Mouse (Mus musculus) left cerebral cortex, postnatal 14 days (tissue): ENCODE results near the gene Ap1m1. TPM values are rescaled to one million over a fixed set of nuclear protein-coding genes. Genes with fewer than 3 reads are reported as not detected.

Source experiments
- DNase-seq, 2 experiments: peaks; one replicate each; pipeline ENCODE4 v3.0.0; 2021 to 2022; ENCODE audit warnings: low spot score in 2 of 2, mixed read lengths in 1 of 2
- intact Hi-C: fragments of 180-260 bp; cut with DNase I; formaldehyde crosslinking; loops from one replicate; pipeline ENCODE4 v1.15.1; 2025
- total RNA-seq, 2 experiments: library from RNA; stranded (reverse); gene quantifications; 2 replicates each; pipeline ENCODE4 v1.2.3; 2021

The Ap1m1 gene
- total RNA-seq, 2 experiments from 2014 or later = 100 to 104 TPM

DNA sequence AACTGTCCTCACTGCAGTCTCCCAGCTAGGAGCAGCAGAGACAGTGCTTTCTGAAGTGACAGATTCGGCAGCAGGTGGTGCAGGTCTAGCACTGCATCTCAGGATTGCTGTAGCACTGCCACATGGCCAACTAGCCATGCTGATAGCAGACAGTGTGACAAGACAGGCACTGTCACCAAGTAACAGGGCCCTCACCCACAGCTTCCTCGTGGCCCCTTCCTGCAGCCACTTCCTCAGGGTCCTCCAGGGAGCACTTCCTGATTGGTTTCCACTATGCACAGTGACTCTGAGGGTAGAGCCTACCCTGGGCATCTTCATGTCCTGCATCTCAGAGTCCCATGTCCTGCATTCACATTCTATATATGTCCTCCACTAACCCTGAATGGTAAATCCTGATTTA is 4.8 kb downstream of the Ap1m1 start:
- intact Hi-C loops = loop anchor here (10.0 kb wide), 1 partner anchor 70 kb away; no protein-coding TSS in a partner anchor
- DNase-seq = no peak

DNA sequence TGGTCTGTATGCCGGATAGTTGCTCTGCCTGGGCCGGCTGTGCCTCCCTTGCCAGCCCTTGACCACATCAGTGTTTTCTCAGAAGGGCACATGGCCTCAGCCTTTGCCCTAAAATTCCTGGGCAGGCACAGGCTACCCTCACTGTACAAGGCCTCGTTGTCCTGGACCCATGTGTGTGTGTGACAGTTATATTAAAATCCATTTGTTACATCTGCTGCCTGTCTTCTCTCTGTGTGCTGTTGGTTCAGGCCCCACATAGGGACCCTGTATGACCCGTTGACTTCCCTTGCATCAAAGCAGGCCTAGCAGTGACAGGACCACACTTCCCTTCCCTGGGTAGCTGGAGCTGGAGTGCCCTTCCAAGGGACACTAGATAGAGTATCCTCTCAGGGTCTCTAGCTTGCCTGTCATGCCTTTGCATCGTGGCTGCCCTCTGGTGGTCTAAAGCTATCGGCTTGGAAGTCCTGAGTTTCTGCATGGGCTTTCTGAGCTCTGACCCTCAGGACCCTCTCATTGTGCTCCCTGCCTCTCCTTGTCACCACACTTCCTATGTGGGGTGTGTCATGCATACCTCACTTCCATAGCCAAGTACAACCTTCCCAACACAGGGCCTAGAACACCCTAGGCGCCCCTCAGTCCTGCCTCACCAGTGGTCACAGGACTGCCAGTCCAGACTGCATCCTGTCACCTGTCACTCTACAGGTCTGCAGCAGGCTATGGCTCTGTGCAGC is 17.5 kb downstream of the Ap1m1 start:
- peak; percentile 57 to 62 for DNase-seq
- intact Hi-C loops = no loop called here

DNA sequence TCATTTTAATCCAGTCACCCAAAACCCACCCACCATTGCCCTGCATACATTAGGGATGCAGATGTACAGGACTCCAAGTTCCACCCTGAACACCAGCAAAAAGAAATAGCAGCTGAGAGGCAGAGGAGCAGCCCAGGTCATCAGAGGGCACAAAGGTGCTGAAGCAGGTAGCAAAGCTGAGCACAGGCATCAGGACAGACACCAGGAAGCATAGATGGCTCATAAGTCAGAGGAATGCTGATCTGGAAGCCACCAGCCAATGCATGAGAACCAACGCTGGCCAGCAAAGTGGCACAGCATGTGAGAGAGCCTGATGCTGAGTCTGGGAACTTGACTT is 18.1 kb downstream of the Ap1m1 start:
- intact Hi-C loops = no loop called here
- no peak for DNase-seq

DNA sequence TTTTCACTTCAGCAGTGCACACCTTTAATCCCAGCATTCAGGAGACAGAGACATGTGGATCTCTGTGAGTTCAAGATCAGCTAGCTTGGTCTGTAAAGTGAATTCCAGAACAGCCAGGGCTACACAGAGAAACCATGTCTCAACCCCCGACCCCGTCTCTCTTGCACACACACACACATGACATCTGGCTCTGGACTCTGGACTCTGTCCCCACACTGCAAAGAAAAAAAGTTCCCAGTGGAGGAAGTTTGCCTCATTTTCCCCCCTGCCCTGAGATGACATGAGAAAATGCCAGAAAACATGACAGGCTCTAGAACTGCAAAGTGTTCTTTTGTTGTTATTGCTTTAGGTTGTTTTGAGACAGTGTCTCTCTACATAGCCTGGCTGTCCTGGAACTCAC is 20.0 kb downstream of the Ap1m1 start:
- intact Hi-C loops = loop anchor here (2.0 kb wide), 1 partner anchor 105 kb away; no protein-coding TSS in a partner anchor
- DNase-seq = no peak

DNA sequence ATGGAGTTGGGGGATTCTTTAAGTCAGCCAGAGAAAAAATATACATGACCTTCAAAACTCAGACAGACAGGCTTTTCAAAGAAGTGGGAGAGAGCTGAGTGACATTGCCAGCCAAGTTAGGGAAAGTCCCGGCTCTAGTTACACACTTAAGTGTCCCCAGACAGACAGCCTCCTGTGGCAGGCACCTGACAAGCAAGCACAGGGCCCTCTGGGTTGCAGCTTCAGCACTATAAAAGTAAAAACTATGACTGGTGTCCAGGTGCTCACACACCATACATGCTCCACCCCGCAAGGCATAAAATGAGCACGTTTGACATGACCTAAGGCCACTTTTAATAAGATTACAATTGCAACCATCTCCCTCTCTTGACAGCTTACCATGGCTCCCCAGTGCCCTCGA is 20.8 kb downstream of the Ap1m1 start:
- DNase-seq = no peak
- intact Hi-C loops = loop anchor here (2.0 kb wide), 1 partner anchor 104 kb away; no protein-coding TSS in a partner anchor

DNA sequence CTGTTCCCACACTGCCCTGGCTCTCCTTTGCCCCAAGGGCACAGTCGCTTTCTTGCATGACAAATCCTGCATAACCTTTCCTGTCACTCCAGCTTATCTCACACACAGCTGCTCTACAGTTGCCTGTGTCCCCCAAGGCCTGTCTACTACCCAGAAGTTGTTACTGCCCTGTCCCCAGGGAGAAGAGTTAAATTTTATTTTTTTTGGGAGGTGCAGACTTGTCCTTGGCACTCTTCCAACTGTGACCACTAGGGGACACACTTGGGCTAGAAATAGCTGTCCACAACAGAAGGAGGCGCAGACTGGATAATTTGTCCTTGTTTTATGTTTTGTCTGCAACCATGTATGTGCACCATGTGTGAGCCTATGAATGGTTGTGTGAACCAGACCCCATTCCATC is 21.2 kb downstream of the Ap1m1 start:
- DNase-seq = peak; percentile 65 to 73
- intact Hi-C loops = loop anchor here (2.0 kb wide), 1 partner anchor 104 kb away; no protein-coding TSS in a partner anchor

DNA sequence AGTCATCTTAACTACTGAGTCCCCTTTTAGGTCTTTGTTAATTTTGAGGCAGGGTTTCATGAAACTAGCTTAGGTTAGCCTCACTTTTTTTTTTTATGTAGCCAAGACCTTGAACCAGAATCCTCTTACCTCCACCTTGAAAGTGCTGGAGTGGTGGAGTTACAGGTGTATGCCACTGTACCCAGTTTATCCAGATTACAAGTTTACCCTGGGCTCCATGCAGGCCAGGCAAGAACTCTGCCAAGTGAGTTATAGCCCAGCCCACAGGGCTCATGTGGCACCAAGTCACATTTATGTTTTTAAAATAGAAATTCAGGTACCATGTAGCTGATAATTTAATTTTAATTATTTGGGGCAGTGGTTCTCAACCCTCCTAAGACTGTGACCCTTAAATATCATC is 21.6 kb downstream of the Ap1m1 start:
- intact Hi-C loops = loop anchor here (2.0 kb wide), 1 partner anchor 103 kb away; no protein-coding TSS in a partner anchor
- DNase-seq = no peak

DNA sequence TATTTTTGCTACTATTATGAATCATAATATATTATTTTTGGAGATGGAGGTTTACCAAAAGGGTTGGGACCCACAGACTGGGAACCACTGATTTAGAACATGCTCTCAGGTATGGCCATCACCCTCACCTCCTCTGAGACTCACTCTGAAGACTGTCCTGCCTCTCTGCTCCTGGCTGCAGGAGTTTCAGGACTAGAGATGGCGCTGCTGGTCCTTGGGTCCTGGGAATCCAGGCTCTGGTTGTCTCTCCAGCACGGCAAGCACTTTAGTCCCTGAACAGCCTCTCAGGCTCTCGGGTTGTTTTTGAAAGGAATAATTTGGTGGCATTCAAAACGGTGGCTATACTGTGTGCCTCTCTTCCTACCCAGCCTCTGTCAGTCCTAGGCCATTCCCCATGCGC is 22.1 kb downstream of the Ap1m1 start:
- DNase-seq = no peak
- intact Hi-C loops = loop anchor here (2.0 kb wide), 1 partner anchor 103 kb away; no protein-coding TSS in a partner anchor

DNA sequence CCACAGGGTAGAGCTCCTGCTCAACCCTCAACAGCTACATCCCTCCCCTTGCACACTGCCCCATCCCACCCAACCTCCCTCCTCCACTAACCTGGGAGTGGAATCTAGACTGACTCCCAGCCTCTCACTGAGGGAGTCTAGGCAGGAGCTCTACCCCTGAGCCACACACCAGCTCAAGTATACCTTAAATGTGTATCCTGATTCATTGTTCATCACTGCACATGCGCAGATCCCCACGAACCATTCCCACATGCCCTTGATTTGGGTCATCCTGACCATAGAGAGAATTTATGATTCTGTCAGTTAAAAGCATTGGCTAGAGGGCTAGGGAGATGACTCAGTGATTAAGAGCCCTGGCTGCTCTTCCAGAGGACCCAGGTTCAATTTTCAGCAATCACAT is 22.9 kb downstream of the Ap1m1 start:
- no peak for DNase-seq
- intact Hi-C loops = no loop called here

DNA sequence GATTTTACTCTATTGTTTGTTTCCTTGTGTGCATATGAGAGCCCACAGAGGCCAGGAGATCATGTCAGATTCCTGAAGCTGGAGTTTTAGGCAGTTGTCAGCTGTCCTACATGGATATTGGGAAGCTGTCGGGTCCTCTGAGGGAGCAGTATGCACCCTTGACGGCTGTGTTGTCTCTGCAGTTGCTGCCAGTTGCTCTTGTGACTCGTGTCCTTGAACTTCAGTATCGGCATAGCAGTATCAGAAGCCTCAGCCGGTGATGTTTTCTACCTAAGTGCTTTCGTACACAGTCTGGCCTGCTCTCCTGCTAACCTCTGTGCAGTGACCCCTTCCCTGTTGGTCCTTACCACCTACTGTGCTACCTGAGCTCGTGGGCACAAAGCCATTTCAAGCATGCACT is 23.6 kb downstream of the Ap1m1 start:
- intact Hi-C loops = no loop called here
- DNase-seq = no peak

DNA sequence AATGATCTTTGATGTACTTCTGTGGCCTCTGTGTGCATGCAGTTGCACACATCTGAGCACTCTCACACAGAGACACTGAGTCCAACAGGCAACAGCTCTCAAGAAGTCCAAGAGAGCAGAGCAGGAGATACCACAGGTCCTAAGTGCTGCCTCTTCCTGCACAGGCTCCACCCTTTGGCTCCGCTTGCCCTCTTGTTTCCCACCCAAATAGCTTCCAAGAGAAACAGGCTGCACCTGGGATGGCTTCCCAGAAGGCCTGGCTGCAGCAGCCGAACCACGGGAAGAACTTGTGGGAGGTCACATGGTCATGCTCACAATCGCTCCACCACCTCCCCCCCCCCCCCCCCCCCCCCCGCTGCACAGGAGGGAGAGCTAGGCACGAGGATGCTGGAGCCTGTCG is 25.5 kb downstream of the Ap1m1 start:
- intact Hi-C loops = no loop called here
- no peak for DNase-seq

DNA sequence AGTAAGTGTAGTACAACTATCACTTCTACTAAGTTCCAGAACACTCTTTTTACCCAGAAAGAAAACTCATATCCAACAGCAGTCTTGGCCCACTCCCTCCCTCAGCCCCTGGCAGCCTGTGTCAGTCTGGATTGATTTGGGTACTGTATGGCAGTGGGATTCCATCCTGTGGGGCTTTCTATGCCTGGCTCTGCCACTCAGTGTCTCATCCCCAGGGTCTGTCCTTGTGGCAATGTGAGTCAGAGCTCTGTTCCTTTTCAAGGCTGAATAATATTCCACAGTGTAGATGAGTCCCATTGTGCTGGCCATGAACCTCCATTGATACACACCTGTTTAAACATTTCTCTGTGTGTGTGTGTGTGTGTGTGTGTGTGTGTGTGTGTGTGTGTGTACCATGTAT is 26.9 kb downstream of the Ap1m1 start:
- intact Hi-C loops = no loop called here

DNA sequence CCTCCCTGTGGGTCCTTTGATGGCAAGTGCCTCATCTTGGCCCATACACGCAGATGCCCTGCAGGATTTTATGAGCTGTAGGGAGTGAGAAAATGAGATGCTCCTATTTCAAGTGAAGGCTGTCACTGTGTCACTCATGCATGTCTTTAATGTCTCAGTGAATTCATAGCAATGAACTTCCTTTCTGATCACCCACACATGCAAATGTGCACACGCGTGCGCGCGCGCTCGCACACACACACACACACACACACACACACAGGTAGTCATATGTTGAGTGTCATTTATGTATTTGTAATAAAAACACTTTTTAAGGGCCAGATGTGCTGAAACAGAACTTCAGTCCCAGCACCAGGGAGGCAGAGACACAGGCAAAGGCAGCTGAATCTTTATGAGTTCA is 27.3 kb downstream of the Ap1m1 start:
- no peak for DNase-seq
- intact Hi-C loops = no loop called here

More for the DNA sequence above, 26.9 kb downstream of the Ap1m1 start:
- DNase-seq = no peak

DNA sequence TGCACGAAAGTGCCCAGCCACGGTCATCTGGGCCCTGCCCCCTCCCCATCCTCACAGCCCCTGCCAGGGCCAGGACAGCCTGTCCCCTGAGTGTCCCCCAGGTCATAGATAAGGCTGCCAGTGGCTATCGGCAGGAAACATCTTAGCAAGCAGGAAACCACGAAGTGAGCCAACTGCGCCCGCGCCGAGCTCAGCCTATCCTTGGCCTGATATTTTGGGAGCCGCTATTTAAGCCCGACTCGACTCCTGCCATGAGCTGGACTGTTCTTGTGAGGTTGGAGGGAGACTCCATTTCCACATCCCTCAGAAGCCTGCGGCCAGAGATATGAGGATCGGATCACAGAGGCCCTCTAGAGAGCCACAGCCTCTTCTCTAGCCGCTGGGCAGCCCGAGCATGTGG is 28.5 kb downstream of the Ap1m1 start:
- intact Hi-C loops = no loop called here
- peak; percentile 49 to 58 for DNase-seq

DNA sequence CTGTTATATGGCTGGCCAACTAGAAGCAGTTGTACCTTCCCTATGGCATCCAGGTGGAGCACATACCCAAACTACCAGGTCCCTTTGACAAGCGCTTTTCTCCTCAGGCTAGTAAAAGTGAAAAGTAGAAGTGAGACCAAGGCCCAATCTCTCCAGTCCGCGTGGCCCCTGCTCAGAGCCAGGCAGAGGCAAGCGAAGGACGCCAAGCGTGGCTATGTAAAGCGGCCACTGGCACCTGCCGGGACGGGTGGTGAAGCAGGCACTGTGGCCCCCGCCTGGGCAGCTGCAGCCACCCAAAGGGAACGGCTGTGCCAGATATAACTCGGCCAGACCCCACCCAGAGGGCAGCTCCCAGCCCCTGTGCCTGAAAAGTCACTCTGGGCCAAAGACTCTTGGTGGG is 30.8 kb downstream of the Ap1m1 start:
- intact Hi-C loops = no loop called here
- DNase-seq = no peak

DNA sequence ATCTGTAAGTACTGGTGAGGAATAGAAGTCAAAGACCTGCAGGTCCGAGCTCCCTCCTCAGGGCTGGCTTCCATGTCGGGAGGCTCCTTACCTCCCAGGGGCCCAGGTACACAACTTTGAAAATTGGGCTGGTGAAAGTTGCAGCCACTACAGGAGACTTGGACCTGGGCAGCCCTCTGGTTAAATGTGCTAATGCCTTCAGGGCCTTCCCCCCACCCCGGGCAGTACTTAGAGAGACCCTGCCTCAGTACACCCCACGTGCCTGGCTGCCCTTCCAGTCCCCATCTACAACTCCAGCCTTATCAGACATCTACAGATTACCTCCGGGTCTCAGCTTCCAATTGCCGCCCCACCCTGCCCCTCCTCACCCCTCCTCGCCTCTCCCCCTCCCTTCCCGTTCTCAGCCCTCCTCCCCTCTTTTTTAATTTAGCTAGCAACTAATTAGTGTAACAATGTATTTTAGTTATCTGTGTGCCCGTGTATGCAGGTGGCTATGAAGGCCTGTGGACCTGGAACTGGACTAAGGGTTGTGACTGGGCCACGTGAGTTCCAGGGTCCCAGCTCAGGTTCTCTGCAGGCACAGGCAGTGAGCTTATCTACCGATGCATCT is 31.3 kb downstream of the Ap1m1 start:
- intact Hi-C loops = no loop called here
- no peak for DNase-seq

DNA sequence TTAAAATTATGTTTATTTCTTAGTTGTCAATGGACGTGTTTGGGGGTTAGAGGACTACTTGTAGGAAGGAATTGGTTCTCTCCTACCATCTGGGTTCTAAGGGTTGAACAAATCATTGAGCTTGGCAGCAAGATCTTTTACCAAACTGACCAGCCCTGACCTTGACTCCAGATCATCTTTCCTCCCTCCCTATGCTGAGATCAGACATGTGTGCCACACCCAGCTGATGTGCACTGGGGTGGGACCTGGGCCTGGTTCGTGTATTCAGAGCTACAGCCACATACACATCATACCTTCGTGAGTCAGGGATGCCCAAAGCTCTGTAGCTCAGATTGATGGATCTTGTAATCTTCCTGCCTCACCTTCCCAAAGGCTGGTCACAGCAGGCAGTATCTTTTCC is 31.9 kb downstream of the Ap1m1 start:
- DNase-seq = no peak
- intact Hi-C loops = no loop called here

DNA sequence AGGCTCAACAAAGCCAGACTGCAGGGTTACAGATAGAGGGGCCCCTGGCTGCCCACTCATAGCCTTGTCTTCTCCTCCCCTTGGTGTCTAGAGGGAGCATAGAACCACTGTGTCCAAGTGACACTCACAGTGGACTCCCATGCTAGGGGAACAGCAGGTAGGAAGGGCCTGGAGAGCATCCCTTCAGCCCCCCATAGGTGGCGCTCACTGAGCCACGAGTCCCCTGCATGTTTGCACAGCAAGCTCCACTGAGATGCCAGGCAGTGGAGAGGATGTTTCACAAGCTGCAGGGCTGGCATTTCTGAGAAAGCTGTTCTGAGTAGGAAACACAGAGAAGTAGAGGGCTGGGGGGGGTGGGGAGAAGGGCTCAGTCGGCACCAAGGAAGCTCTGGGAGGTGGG is 32.5 kb downstream of the Ap1m1 start:
- DNase-seq = peak; percentile 73 to 81
- intact Hi-C loops = no loop called here

DNA sequence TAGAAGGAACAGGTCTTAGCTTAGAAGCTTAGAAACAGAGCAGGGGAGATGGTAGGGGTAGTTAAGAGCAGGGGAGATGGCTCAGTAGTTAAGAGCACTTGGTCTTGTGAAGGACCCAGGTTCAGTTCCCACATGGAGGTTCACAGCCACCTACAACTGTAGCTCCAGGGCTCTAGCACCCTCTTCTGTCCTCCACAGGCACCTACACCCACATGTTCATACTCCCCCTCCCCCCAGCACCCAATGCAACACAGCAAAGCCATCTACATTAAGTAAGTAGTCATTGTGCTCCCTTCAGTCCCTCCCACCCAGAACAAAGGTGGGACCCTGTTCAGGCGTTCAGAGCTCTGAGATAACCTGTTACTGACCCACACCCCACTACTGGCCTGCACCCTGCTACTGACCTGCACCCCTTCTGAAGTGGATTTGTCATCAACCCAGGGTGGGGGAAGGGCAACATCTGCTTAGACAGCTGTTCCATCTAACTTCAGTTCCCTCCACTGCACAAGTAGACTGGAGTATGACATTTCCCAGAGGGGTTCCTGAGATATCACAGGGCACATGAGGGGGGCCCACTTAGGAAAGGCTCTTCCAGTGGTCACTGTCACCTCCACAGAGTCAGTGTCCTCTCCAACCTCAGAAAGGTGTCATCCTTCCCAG is 33.4 kb downstream of the Ap1m1 start:
- intact Hi-C loops = no loop called here
- DNase-seq = no peak

DNA sequence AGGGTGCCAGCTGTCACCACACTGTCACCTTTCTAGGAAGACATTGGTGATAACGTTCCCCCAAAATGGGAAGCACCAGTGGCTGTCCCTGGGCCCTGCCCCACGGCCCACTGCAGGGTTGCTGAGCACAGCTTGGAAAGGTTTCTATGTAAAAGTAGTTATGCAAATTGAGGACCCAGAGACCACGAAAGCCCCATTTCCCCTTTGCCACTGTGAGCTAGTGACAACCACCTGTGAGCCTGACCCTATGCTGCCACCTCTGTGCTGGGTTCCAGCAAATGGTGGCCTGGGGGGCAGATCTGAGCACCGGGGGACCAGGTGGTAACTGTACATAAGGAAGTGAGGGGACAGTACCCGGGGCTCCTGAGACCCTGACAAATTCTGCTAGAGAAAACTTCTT is 34.0 kb downstream of the Ap1m1 start:
- intact Hi-C loops = no loop called here
- DNase-seq = no peak

DNA sequence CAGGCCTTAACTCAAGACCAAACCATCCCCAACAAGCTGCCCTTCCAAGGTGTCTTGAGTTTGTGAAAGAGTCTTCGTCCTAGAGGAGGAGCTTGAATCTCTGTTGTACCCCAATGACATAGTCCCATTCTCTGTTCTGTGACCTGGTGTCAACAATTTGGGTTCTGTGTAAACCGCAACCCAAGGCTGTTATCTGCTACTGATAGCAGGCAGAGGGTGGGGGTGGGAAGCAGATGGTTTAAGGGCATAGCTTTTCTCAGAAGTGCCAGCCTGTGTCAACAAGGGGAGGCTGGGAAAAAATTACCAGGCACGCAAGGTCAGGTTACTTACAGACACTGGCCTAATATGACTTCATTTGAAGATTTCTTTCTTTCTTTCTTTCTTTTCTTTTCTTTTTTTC is 37.4 kb downstream of the Ap1m1 start:
- DNase-seq = no peak
- intact Hi-C loops = no loop called here
